Mouse (Mus musculus) liver, postnatal 0 days (tissue): ENCODE measurements around the gene Klb.

Experiments
- CTCF ChIP-seq: sonication (generic); IDR thresholded peaks from 2 replicates; pipeline ENCODE4 v1.5.1; 2016; ENCODE audit warnings: antibody characterized with exemption, low read depth
- EP300 ChIP-seq: IDR thresholded peaks from 2 replicates; pipeline ENCODE4 v1.6.1; 2016; ENCODE audit warnings: antibody characterized with exemption, low read depth, mild to moderate bottlenecking

DNA sequence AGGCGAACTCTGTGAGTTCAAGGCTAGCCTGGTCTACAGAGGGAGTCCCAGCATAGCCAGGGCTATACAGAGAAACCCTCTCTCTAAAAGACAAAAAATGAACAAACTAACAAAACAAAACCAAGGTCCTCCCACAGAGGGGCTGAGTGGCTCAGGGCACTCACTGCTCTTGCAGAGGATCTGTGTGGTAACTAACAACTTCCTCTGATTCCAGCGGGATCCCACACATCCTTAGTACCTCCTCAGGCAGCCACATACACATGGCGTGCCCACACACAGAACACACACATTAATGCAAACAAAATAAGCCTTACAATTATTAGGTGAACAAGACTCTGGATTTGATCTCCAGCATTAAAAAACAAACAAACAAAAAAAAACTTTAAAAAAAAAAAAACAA, 9.7 kb downstream of the Klb start:
- TF ChIP-seq CTCF = no peak
- TF ChIP-seq EP300 = no peak
